Mouse (Mus musculus) hindbrain, embryonic 13.5 days (tissue): ENCODE data around the gene Psma2. TPM values are rescaled to one million over a fixed set of nuclear protein-coding genes. Genes with fewer than 3 reads are reported as not detected.
A peak's percentile ranks its signal among the peaks of the same experiment; 100 is the strongest.

ENCODE experiments used
- ATAC-seq: fragments of 200-750 bp; cut with Nextera tagmentation; 2 replicates; pipeline ENCODE4 v1.8.0; 2017; ENCODE audit warnings: moderate TSS enrichment; ENCODE audit not compliant: low FRiP score
- H3K27ac ChIP-seq: fragments of 300-500 bp; sonication (generic); 2 replicates; pipeline ENCODE4 v1.5.1; 2015; ENCODE audit warnings: inconsistent platforms, mild to moderate bottlenecking, moderate library complexity
- H3K27me3 ChIP-seq: fragments of 300-500 bp; sonication (generic); 2 replicates; pipeline ENCODE4 v1.6.1; 2015; ENCODE audit warnings: mild to moderate bottlenecking, inconsistent platforms
- H3K36me3 ChIP-seq: fragments of 300-500 bp; sonication (generic); 2 replicates; pipeline ENCODE4 v1.6.1; 2015; ENCODE audit warnings: mild to moderate bottlenecking, inconsistent platforms
- H3K4me1 ChIP-seq: fragments of 300-500 bp; sonication (generic); replicated peaks from 2 replicates; pipeline ENCODE4 v1.6.1; 2015; ENCODE audit warnings: inconsistent platforms
- H3K4me2 ChIP-seq: fragments of 300-500 bp; sonication (generic); 2 replicates; pipeline ENCODE4 v1.6.1; 2015; ENCODE audit warnings: inconsistent platforms, mild to moderate bottlenecking, moderate library complexity
- H3K4me3 ChIP-seq: fragments of 300-500 bp; sonication (generic); 2 replicates; pipeline ENCODE4 v1.5.1; 2015; ENCODE audit warnings: mild to moderate bottlenecking, inconsistent platforms
- H3K9ac ChIP-seq: fragments of 300-500 bp; sonication (generic); 2 replicates; pipeline ENCODE4 v1.6.1; 2015; ENCODE audit warnings: mild to moderate bottlenecking, inconsistent platforms
- H3K9me3 ChIP-seq: fragments of 300-500 bp; sonication (generic); 2 replicates; pipeline ENCODE4 v1.6.1; 2016; ENCODE audit warnings: inconsistent platforms
- WGBS: fragments of 180-500 bp; shearing (Covaris S2); methylation state at CpG from one replicate; pipeline ENCODE4 v1.1.7; 2015; 5-methylcytosine and 5-hydroxymethylcytosine counted together
- polyA plus RNA-seq: library from polyadenylated mRNA; unstranded; fragments of >200 nt; fragmentation: Nextera tagmentation; extraction: Ambion mirVana; gene quantifications from 2 replicates; pipeline ENCODE4 v1.2.1, GENCODE M21; 2015

Gene Psma2
- polyA plus RNA-seq: 184 and 188 TPM in 2 replicates

- no peaks in the 10 kb centered on the region for H3K27me3 ChIP-seq
- ATAC-seq: peak; percentile 99
- H3K27ac ChIP-seq: peak within 1 kb of the TSS; percentile 85
- peak within 1 kb of the TSS; percentile 89 for H3K9ac ChIP-seq
- no peaks in the 10 kb centered on the region for H3K9me3 ChIP-seq
- H3K36me3 ChIP-seq: peaks cover 23% of the 10 kb centered on the region
- peak within 1 kb of the TSS; percentile 80 for H3K4me2 ChIP-seq
- H3K4me3 ChIP-seq: peak within 1 kb of the TSS; percentile 90
- WGBS: 0% methylated on average over 42 of the region's 42 CpGs
- peaks cover 22% of the 10 kb centered on the region for H3K4me1 ChIP-seq
Measured at GRCm38 (mm10) chr13:14612926-14613529, at the start of gene Psma2, which contains the start of gene Mrpl32. TSS of gene Psma2 (plus strand) at chr13:14613240. TSS of gene Mrpl32 (minus strand) at chr13:14613165.

DNA sequence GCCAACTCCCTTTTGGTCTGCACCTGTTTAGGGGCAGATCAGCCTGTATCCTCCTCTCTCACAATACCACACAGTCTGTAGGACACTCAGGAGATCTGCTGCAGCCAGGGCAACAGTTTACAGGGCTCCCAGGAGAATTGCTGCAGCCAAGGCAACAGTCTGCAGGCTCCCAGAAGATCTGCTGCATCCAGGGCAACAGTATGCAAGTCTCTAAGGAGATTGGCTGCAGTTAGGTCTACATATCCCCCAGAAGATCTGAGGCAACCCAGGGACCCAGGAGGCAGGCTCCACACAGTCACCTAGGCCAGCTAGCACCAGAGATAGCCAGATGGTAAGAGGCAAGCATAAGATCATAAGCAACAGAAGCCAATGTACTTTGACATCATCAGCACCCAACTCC lies 38.9 kb upstream of the Psma2 start:
- no peak for ATAC-seq
- Histone ChIP-seq H3K4me2 (no peak overlapping the region), H3K9me3 (0 out of 2 replicates have a peak, but pooled peaks cover 2% of the 10 kb centered on the region)

GRCm38 (mm10) chr13:14580392-14580791 lies 32.6 kb upstream of the Psma2 start:
- WGBS: 79% methylated on average over 3 of the region's 3 CpGs
- no peak overlapping the region for H3K4me3 ChIP-seq
- H3K4me2 ChIP-seq: no peak overlapping the region
- H3K9me3 ChIP-seq: 0 out of 2 replicates have a peak, but pooled peaks cover 2% of the 10 kb centered on the region
- no peaks in the 10 kb centered on the region for H3K4me1 ChIP-seq
- no peaks in the 10 kb centered on the region for H3K27me3 ChIP-seq
- H3K9ac ChIP-seq: no peak overlapping the region
- ATAC-seq: no peak
- no peak overlapping the region for H3K27ac ChIP-seq
- no peaks in the 10 kb centered on the region for H3K36me3 ChIP-seq

More for the DNA sequence above, 38.9 kb upstream of the Psma2 start:
- H3K4me3 ChIP-seq: no peak overlapping the region
- H3K27ac ChIP-seq: no peak overlapping the region
- no peak overlapping the region for H3K9ac ChIP-seq
- H3K27me3 ChIP-seq: no peaks in the 10 kb centered on the region
- H3K4me1 ChIP-seq: no peaks in the 10 kb centered on the region
- no peaks in the 10 kb centered on the region for H3K36me3 ChIP-seq

DNA sequence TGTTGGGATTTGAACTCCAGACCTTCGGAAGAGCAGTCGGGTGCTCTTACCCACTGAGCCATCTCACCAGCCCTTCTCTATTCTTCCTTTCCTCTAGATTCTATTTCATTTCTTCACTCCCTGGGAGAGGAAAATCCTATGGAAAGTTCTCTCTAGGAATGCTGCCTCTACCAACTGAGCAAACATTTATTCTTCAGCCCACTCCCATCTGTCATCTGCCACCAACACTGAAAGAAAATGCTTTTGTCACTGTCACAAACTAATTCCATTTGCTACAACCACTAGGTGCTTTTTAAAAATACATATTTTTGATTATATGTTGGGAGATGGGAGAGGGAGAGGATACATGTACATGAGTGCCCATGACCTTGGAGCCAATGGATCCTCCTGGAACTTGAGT lies 10.3 kb upstream of the Psma2 start:
- ATAC-seq: no peak
- H3K4me2 ChIP-seq: no peak overlapping the region
- H3K4me3 ChIP-seq: no peak overlapping the region
- no peak overlapping the region for H3K9ac ChIP-seq
- H3K27me3 ChIP-seq: no peaks in the 10 kb centered on the region
- no peak overlapping the region for H3K27ac ChIP-seq
- H3K9me3 ChIP-seq: no peaks in the 10 kb centered on the region
- H3K4me1 ChIP-seq: no peaks in the 10 kb centered on the region
- WGBS: 95% methylated on average over 2 of the region's 2 CpGs
- no peaks in the 10 kb centered on the region for H3K36me3 ChIP-seq

DNA sequence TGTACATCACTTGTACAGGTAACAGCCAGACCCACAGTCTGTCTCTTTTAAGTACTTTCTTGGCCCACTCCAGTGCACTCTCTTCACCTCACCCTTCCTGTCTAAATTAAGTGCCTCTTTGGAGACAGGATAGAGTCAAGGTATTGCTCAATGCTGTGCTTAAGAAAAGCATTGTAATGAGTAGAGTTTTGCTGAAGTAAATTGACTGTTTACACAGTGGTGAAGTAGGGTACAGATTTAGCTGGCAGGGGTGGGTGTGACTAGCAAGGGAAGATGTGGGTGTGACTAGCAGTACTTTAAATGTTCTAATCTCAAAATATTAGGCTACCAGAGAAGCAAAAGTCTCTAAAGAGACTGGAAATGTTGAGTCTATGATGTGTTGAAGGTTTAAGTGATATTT lies 5.4 kb upstream of the Psma2 start:
- Histone ChIP-seq H3K27me3 (no peaks in the 10 kb centered on the region), H3K36me3 (peaks cover 10% of the 10 kb centered on the region), H3K4me1 (peaks cover 12% of the 10 kb centered on the region), H3K27ac (no peak overlapping the region), H3K9ac (no peak overlapping the region), H3K4me2 (no peak overlapping the region), H3K9me3 (no peaks in the 10 kb centered on the region), H3K4me3 (no peak overlapping the region)
- no peak for ATAC-seq

GRCm38 (mm10) chr13:14612463-14612862 lies 577 bp upstream of the Psma2 start:
- Histone ChIP-seq H3K27ac (peak overlapping the region; percentile 85), H3K27me3 (no peaks in the 10 kb centered on the region), H3K4me3 (peak overlapping the region; percentile 90), H3K9ac (peak overlapping the region; percentile 84), H3K9me3 (no peaks in the 10 kb centered on the region), H3K4me1 (peaks cover 22% of the 10 kb centered on the region), H3K36me3 (peaks cover 19% of the 10 kb centered on the region), H3K4me2 (peak overlapping the region; percentile 65)
- ATAC-seq: peak; percentile 78
- WGBS: 8% methylated on average over 10 of the region's 10 CpGs

DNA sequence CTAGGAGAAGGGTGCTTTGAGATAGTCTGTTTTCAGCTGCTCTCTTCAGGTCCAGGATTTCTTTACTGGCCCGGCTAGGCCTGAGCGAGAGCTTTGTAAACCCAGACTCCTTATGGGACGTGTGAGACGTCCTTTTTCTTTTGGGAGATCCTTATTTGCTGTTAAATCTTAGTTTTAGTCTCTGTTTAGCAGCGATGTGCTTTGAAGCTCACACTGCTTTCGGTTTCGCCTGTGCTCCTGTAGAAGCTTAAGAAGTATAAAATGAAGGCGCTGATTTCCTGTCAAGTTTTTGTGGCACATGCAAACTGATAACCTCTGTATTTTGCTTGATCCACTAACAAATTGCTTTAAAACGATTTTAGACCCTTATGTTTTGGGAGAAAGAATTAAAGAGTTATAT lies 513 bp downstream of the Psma2 start:
- Histone ChIP-seq H3K4me2 (peak overlapping the region; percentile 80), H3K4me1 (peaks cover 22% of the 10 kb centered on the region), H3K4me3 (peak overlapping the region; percentile 90), H3K27ac (peak overlapping the region; percentile 67; the same call in 1 of the 2 replicates), H3K27me3 (no peaks in the 10 kb centered on the region), H3K9me3 (no peaks in the 10 kb centered on the region), H3K9ac (peak overlapping the region; percentile 89), H3K36me3 (peaks cover 27% of the 10 kb centered on the region)
- no peak for ATAC-seq
- 2% methylated on average over 9 of the region's 9 CpGs for WGBS

DNA sequence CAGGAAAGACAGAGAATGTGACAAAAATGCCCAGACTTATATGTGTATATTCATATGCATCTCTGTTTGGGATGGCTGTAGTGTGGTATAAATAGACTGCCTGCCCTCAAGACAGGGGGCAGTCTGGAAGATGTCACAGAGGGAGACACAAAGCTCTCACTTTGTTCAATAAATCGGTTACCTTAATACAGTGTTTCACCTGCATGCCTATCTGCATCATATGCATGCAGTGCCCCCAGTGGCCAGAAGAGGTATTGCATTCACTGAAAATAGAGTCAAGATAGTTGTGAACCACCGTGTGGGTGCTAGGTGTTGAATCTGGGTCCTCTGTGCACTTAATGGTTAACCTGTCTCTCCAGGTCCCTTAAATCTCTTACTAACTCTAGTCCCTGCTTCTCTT lies 5.7 kb downstream of the Psma2 start:
- WGBS: 52% methylated on average over 2 of the region's 2 CpGs
- Histone ChIP-seq H3K4me3 (no peak overlapping the region), H3K9me3 (no peaks in the 10 kb centered on the region), H3K36me3 (peaks cover 48% of the 10 kb centered on the region), H3K4me2 (no peak overlapping the region), H3K27ac (no peak overlapping the region), H3K4me1 (peaks cover 10% of the 10 kb centered on the region), H3K9ac (no peak overlapping the region), H3K27me3 (no peaks in the 10 kb centered on the region)
- peak; percentile 49; the same call in 1 of the 2 replicates for ATAC-seq

- Histone ChIP-seq H3K27me3 (no peaks in the 10 kb centered on the region), H3K36me3 (peaks cover 31% of the 10 kb centered on the region), H3K9ac (peak within 1 kb of the TSS; percentile 87), H3K27ac (peak within 1 kb of the TSS; percentile 76), H3K4me1 (peaks cover 23% of the 10 kb centered on the region), H3K9me3 (no peaks in the 10 kb centered on the region), H3K4me2 (peak within 1 kb of the TSS; percentile 75), H3K4me3 (peak within 1 kb of the TSS; percentile 63)
- WGBS: 2% methylated on average over 29 of the region's 29 CpGs
- ATAC-seq: peak; percentile 97
Measured at GRCm38 (mm10) chr13:14629726-14630641, 16.9 kb downstream of the Psma2 start, which contains the start of gene AW209491. TSS of gene AW209491 (plus strand) at chr13:14630154.

- no peak for ATAC-seq
- H3K36me3 ChIP-seq: peaks cover 48% of the 10 kb centered on the region
- H3K9me3 ChIP-seq: no peaks in the 10 kb centered on the region
- no peak overlapping the region for H3K27ac ChIP-seq
- H3K27me3 ChIP-seq: no peaks in the 10 kb centered on the region
- no peak overlapping the region for H3K4me2 ChIP-seq
- H3K4me3 ChIP-seq: no peak overlapping the region
- WGBS: 63% methylated on average over 1 of the region's 1 CpGs
- H3K9ac ChIP-seq: no peak overlapping the region
- no peaks in the 10 kb centered on the region for H3K4me1 ChIP-seq
Measured at GRCm38 (mm10) chr13:14639998-14640397, 27.0 kb downstream of the Psma2 start.

DNA sequence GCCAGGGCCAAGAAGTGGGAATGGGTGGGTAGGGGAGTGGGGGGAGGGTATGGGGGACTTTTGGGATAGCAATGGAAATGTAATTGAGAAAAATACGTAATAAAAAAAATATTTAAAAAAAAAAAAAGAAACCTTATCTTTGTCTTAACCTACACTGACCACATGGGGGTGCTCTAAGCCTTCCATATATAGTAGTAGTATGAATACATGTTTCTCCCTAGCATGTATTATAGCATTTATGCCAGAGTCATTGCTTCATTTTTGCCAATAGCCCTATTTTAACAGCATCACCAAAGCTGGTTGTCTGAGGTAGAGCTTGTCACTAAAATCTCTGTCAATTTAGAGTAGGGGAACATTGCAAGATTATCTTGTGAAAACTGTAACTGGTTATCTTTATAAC lies 36.3 kb downstream of the Psma2 start:
- no peaks in the 10 kb centered on the region for H3K27me3 ChIP-seq
- H3K9me3 ChIP-seq: no peaks in the 10 kb centered on the region
- no peak overlapping the region for H3K4me3 ChIP-seq
- no peaks in the 10 kb centered on the region for H3K36me3 ChIP-seq
- ATAC-seq: peak; percentile 71; the same call in 1 of the 2 replicates
- no peak overlapping the region for H3K4me2 ChIP-seq
- H3K9ac ChIP-seq: no peak overlapping the region
- 29% methylated on average over 1 of the region's 1 CpGs for WGBS
- H3K4me1 ChIP-seq: no peaks in the 10 kb centered on the region
- no peak overlapping the region for H3K27ac ChIP-seq

DNA sequence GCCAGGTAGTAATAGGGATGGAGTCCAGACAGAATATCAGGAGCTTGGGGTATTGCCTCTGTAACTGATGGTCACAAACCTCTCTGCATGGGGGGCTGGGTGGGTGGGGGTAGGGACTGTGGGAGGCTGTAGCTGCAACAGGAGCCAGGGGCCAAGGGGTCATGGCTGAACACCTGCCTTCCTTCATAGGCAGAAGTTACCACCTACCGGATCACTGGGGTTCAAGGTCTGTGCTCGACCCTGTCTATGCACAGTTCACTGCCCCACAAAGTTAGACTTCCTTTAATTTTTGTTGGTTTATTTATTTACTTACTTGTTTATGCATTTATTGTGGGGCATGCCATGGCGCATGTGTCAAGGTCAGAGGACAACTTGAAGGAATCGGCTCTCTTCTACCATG lies 54.1 kb downstream of the Psma2 start:
- Histone ChIP-seq H3K27ac (no peak overlapping the region), H3K4me3 (no peak overlapping the region), H3K4me2 (no peak overlapping the region), H3K4me1 (no peaks in the 10 kb centered on the region), H3K9ac (no peak overlapping the region), H3K36me3 (no peaks in the 10 kb centered on the region), H3K27me3 (no peaks in the 10 kb centered on the region), H3K9me3 (no peaks in the 10 kb centered on the region)
- ATAC-seq: no peak
- WGBS: 80% methylated on average over 4 of the region's 4 CpGs
